Mouse (Mus musculus) embryonic stem cell, embryonic (primary cell): Measurements from ENCODE around the gene Igfbp4.

Experiments used
- CTCF ChIA-PET, 4 experiments: fragments of 300-600 bp in 2 of 4; fragments of 350-600 bp in 2 of 4; sonication (Branson Sonifier 250); formaldehyde crosslinking; loops; one replicate each; lab custom pipeline; 2022; ENCODE audit warnings: inconsistent platforms in 2 of 4; lab: Charles Lee
- POLR2A ChIA-PET, 4 experiments: fragments of 300-600 bp in 2 of 4; fragments of 350-600 bp in 2 of 4; sonication (Branson Sonifier 250); formaldehyde crosslinking; loops; one replicate each; lab custom pipeline; 2022; ENCODE audit warnings: antibody characterized with exemption in 4 of 4, inconsistent platforms in 1 of 4; lab: Charles Lee

Igfbp4 gene

GRCm38 (mm10) chr11:99041051-99041729 is at the start of gene Igfbp4:
TSS of gene Igfbp4 (plus strand) at chr11:99041244.
- ChIA-PET POLR2A (interaction anchor here in 3 of 4 experiments (0.6 to 1.3 kb wide), 10 partner anchors 9 to 80 kb away, joined by 3 to 6 read pairs (median 3); partner anchors contain the start of gene Top2a (in 1 of the 3)), CTCF (interaction anchor here (0.6 to 1.8 kb wide), 16 partner anchors 10 to 306 kb away, joined by 3 to 13 read pairs (median 4); no protein-coding TSS in a partner anchor)

DNA sequence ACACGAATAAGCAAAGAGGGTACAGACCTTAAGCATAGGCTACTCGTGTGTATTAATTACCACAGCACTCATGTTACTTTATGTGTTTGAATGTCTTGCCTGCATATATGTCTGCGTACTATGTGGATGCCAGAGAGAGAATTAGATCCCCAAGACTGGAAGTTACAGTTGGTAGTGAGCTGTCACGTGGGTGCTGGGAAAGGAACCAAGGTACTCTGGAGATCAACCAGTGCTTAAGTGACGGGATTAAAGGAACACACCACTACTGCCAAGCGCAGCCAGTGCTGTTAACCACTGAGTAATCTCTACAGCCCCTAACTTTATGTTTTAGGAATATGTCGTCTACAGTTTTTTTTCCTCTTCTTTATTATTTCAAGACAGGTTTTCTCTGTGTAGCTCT is 45.1 kb upstream of the Igfbp4 start:
- ChIA-PET CTCF (no interaction called here), POLR2A (interaction anchor here (0.6 to 6.4 kb wide), 13 partner anchors 7 to 101 kb away, joined by 3 to 52 read pairs (median 4); partner anchors contain the start of genes Top2a (in 2 of the 4) and Gjd3 (in 1 of the 4))

- CTCF ChIA-PET = no interaction called here
- POLR2A ChIA-PET = interaction anchor here in 2 of 4 experiments (0.6 to 6.4 kb wide), 15 partner anchors 9 to 163 kb away, joined by 3 to 38 read pairs (median 4); partner anchors contain the start of genes Top2a (in 2 of the 2) and Gjd3 (in 1 of the 2)
Observed at GRCm38 (mm10) chr11:98997659-98998058, 43.4 kb upstream of the Igfbp4 start.

DNA sequence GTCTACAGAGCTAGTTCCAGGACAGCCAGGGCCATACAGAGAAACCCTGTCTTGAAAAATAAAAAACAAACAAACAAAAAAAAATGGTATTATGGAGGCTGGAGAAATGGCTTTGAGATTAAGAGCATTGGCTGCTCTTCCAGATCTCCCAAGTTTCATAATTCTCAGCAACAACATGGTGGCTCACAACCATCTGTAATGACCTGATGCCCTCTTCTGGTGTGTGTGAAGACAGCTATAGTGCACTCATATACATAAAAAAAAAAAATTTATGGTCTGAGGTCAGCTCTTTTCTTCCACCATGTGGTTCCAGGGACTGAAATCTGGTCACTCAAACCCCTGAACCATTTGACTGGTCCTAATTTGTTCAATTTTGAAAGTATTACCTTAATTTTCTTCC is 42.3 kb upstream of the Igfbp4 start:
- ChIA-PET POLR2A (interaction anchor here in 3 of 4 experiments (0.6 to 1.9 kb wide), 8 partner anchors 10 to 835 kb away, joined by 3 to 8 read pairs (median 4); partner anchors contain the start of gene Top2a (in 1 of the 3)), CTCF (interaction anchor here in 2 of 4 experiments (0.5 to 1.0 kb wide), 2 partner anchors 23 to 57 kb away, joined by 3 to 5 read pairs; no protein-coding TSS in a partner anchor)

- POLR2A ChIA-PET = interaction anchor here in 2 of 4 experiments (0.6 to 1.4 kb wide), 3 partner anchors 17 to 835 kb away, joined by 3 to 5 read pairs (median 3); no protein-coding TSS in a partner anchor
- CTCF ChIA-PET = interaction anchor here in 2 of 4 experiments (0.5 to 1.0 kb wide), 2 partner anchors 24 to 56 kb away, joined by 3 to 5 read pairs; no protein-coding TSS in a partner anchor
Observed at GRCm38 (mm10) chr11:98999243-98999642, 41.8 kb upstream of the Igfbp4 start.

DNA sequence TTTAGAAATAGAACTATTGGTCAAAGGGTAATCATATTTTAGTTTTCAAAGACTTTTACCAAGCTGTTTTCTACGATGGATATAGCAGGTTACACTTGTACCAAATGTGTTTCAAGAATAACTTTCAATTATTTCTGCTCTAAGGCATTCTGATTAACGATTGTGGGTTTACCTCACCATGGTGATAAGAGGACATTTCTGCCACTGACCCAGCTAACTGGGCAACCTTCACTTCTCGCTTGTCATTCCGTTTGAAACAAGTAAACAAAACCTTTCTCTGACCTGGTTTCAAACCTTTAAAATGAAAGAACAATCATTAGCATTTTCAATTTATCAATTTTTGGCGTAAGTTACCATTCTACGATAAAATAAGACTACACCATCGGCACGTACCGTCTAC is 34.3 kb upstream of the Igfbp4 start:
- CTCF ChIA-PET = no interaction called here
- POLR2A ChIA-PET = interaction anchor here in 3 of 4 experiments (0.7 to 10.6 kb wide), 5 partner anchors 10 to 235 kb away, joined by 3 to 136 read pairs (median 3); no protein-coding TSS in a partner anchor

GRCm38 (mm10) chr11:99010124-99010523 is 30.9 kb upstream of the Igfbp4 start:
- CTCF ChIA-PET = interaction anchor here in 1 of 4 experiments (1.0 kb wide), 1 partner anchor 88 kb away, joined by 3 read pairs; no protein-coding TSS in a partner anchor
- POLR2A ChIA-PET = interaction anchor here in 3 of 4 experiments (0.9 to 10.6 kb wide), 15 partner anchors 7 to 102 kb away, joined by 3 to 136 read pairs (median 4); partner anchors contain the start of gene Top2a (in 2 of the 3)

DNA sequence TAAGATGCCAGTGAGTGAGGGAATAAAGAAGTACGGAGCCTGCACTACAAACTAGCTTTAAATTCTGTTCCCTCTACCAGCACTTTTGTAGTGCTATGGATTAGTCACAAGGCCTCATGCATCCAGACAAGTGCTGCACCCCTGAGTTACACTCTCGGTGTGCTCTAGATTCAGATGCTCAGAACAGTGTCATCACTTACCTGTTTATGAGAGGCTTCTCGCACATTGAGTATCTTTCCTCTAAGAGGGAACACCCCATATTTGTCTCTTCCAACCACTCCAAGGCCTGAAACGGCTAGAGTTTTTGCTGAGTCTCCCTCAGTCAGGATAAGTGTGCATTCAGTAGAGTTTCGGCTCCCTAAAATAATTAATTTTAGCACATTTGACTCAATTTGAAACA is 30.3 kb upstream of the Igfbp4 start:
- CTCF ChIA-PET = interaction anchor here in 1 of 4 experiments (1.0 kb wide), 1 partner anchor 89 kb away, joined by 3 read pairs; no protein-coding TSS in a partner anchor
- POLR2A ChIA-PET = interaction anchor here in 2 of 4 experiments (1.1 to 10.6 kb wide), 11 partner anchors 6 to 27 kb away, joined by 3 to 136 read pairs (median 6); partner anchors contain the start of gene Top2a (in 2 of the 2)

- CTCF ChIA-PET = interaction anchor here in 1 of 4 experiments (1.0 kb wide), 1 partner anchor 52 kb away, joined by 3 read pairs; no protein-coding TSS in a partner anchor
- POLR2A ChIA-PET = interaction anchor here in 3 of 4 experiments (0.6 to 11.6 kb wide), 16 partner anchors 9 to 1811 kb away, joined by 3 to 136 read pairs (median 4); partner anchors contain the start of gene Top2a (in 2 of the 3)
Observed at GRCm38 (mm10) chr11:99013856-99014255, 27.2 kb upstream of the Igfbp4 start.

DNA sequence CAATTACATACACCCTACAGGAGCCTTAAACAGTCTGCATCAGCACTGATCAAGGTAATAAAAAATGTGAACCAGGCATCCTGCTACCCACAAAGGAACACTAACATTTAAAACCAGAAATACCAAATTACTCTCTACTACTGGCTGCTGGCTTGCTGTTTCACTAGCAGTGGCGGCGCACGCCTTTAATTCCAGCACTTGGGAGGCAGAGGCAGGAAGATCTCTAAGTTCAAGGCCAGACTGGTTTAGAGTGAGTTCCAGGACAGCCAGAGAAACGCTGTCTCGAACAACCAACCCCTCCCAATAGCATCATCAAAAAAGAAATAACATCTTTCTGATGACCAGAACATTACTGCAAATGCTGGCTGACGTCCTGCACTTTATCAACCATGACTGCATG is 21.2 kb upstream of the Igfbp4 start:
- ChIA-PET CTCF (interaction anchor here in 1 of 4 experiments (0.6 kb wide), 1 partner anchor 213 kb away, joined by 3 read pairs; no protein-coding TSS in a partner anchor), POLR2A (interaction anchor here in 2 of 4 experiments (0.8 to 11.6 kb wide), 6 partner anchors 10 to 38 kb away, joined by 3 to 136 read pairs (median 25); partner anchors contain the start of gene Gjd3 (in 1 of the 2))

DNA sequence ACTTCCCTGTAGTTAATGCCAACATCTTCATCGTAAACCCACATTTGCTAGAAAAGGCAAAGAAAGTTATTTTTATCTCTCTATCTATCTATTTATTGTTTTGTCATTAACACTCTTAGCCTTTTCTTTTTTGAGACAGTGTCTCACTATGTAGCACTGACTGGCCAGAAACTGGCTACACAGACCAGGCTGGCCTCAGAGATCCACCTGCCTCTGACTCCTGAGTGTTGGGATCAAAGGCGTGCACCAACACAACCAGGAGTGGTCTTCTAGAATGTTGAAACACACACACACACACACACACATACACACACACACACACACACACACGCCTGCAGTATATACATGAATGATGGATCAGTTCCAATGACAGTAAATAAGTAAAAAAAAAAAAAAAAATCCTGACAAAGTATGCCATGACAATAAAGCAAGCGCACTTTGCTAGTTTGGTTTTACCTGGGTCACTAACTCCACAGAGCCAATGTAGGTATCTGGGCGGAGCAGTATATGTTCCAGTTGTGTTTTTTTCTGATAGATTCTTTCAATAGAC is 18.6 kb upstream of the Igfbp4 start:
- ChIA-PET CTCF (interaction anchor here in 1 of 4 experiments (1.6 kb wide), 1 partner anchor 43 kb away, joined by 3 read pairs; no protein-coding TSS in a partner anchor), POLR2A (interaction anchor here in 3 of 4 experiments (0.7 to 11.6 kb wide), 31 partner anchors 7 to 435 kb away, joined by 3 to 136 read pairs (median 6); partner anchors contain the start of genes Cdc6 (in 1 of the 3) and Ormdl3 (in 1 of the 3))

DNA sequence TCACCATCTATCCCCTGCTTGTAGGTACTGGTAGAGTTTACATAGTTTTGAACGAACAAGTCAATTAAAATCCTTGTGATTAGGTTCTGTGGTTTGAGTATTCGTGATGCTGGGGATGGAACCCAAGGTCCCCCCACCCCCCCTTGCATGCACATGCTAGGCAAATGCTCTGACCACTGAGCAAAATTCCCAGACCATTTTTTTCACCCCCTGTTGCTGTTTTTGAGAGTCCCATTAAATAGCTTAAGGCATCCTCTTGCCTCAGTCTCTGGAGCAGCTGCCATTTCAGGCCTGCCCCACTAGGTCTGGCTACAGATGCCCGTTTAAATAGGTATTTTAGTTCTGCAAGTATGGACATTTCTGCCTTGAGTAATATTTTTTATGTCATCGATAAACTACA is 17.9 kb upstream of the Igfbp4 start:
- ChIA-PET POLR2A (interaction anchor here in 3 of 4 experiments (0.5 to 6.0 kb wide), 51 partner anchors 8 to 1297 kb away, joined by 3 to 57 read pairs (median 6); partner anchors contain the start of genes Cdc6 (in 2 of the 3), Eif1 (in 1 of the 3), Gjd3 (in 1 of the 3) and Ormdl3 (in 1 of the 3)), CTCF (interaction anchor here in 2 of 4 experiments (0.6 to 1.3 kb wide), 3 partner anchors 13 to 52 kb away, joined by 3 read pairs; no protein-coding TSS in a partner anchor)

DNA sequence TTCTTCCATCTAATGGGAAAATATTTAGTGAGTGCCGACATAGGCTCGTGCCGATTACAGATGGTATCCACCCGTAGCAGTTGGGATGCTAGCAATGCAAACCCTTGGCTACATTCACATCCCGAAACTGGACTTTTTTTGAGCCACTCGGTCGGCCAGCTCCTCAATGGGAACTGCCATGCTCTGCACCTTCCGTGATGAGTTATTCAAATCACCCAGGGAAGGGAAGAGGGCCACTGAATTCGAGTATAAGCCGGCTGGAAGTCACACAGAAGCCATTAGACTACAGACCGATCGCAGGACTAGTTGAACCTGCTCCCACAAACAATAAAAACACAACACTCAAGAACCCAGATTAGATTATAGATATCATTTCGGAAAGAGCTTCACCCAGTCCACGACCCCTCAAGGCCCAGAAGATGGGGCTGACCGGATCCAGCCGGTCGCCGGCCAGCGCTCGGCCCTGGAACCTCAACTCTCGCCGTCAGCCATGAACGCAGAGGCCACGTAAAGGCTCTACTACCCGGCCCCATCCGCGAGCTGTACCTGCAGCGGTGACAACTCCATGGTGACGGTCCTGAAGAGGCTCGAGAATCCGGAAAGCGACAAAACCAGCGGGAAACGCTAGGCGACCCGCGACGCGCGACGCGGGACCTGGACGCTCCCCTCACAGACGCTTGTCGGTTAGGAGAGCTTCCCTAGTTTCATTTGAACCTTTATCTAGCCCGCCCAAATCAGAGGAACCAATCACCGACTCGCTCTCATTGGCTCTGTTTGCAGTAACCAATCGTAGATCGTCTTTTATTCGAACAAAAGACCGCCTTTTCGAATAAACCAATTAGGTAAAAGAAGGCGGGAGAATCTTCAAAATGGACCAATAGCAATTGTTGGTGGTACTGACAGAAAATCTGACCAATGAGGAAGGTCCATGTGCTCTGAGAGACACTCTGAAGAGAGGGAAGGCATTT is 17.3 kb upstream of the Igfbp4 start, which contains the start of gene Top2a:
Gene Top2a, minus strand, starts transcription at position 690 of the 968 bp plus-strand sequence.
- POLR2A ChIA-PET = interaction anchor here (0.5 to 6.0 kb wide), 89 partner anchors 8 to 1296 kb away, joined by 3 to 57 read pairs (median 4); partner anchors contain the start of genes Cdc6 (in 3 of the 4), Eif1 (in 1 of the 4), Gjd3 (in 1 of the 4) and Ormdl3 (in 1 of the 4)
- CTCF ChIA-PET = interaction anchor here in 3 of 4 experiments (0.6 to 1.4 kb wide), 7 partner anchors 10 to 287 kb away, joined by 3 read pairs; no protein-coding TSS in a partner anchor

DNA sequence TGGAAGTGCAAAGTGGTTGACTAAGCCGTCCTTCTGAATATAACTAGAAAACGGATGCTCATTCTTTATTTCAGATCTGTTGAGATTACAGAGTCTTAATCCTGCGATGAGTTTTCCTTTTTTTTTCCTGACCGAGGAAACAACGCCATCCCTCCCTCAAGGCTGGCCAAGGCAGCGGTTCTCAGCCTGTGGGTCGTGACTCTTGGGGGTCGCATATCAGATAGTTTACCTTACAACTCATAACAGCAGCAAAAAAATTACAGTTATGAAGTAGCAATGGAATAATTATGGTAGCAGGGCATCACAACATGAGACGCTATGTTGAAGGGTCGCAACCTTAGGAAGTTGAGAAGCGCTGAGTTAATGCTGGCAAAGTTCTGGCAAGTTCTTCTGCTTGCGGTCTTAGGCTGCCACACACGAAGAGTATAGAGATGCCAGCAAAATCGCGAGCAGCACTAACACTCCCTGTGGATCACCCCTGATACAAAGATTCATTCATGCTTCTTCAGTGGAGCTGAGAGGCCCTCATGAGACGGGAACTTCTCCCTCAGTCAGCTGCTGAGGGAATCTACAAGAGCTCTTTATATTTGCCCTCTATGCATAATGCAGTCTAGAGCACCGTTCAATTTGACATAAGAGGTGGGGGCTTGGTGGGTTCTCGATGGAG is 16.4 kb upstream of the Igfbp4 start:
- CTCF ChIA-PET = interaction anchor here in 3 of 4 experiments (0.6 to 2.1 kb wide), 7 partner anchors 9 to 286 kb away, joined by 3 to 6 read pairs (median 3); no protein-coding TSS in a partner anchor

DNA sequence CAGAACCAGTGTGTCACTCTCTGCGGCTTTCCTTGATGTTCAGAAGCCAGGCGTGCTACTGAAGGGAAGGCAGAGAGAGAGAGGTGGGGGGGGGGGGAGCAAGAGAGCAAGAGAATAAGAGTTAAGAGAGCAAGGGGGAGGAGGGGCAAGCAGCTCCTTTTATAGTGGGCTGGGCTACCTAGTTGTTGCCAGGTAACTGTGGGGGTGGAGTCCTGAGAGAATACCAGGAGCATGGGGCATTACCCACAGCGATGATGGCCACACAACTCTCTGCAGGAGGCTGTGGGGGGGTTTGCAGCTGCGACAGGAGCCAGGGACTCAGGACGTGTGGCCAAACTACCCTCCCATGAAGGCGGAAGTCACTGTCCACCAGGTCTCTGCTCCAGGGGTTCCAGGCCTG is 15.2 kb upstream of the Igfbp4 start:
- CTCF ChIA-PET = interaction anchor here (0.6 to 2.1 kb wide), 12 partner anchors 9 to 1206 kb away, joined by 3 to 6 read pairs (median 3); partner anchors contain the start of genes Cdc6 (in 1 of the 4) and Gjd3 (in 1 of the 4)
- POLR2A ChIA-PET = interaction anchor here in 3 of 4 experiments (0.6 to 6.0 kb wide), 18 partner anchors 9 to 142 kb away, joined by 3 to 57 read pairs (median 4); partner anchors contain the start of gene Cdc6 (in 1 of the 3)

More for the DNA sequence above, 16.4 kb upstream of the Igfbp4 start:
- POLR2A ChIA-PET = interaction anchor here (0.5 to 6.0 kb wide), 77 partner anchors 8 to 1295 kb away, joined by 3 to 57 read pairs (median 5); partner anchors contain the start of genes Cdc6 (in 3 of the 4), Eif1 (in 1 of the 4), Gjd3 (in 1 of the 4) and Ormdl3 (in 1 of the 4)
